Mouse (Mus musculus) hindbrain, embryonic 13.5 days (tissue): ENCODE data around the gene Ift22. TPM values are rescaled to one million over a fixed set of nuclear protein-coding genes. Genes with fewer than 3 reads are reported as not detected.

Experiments used
- ATAC-seq: fragments of 200-750 bp; cut with Nextera tagmentation; 2 replicates; pipeline ENCODE4 v1.8.0; 2017; ENCODE audit warnings: moderate TSS enrichment; ENCODE audit not compliant: low FRiP score
- H3K27ac ChIP-seq: fragments of 300-500 bp; sonication (generic); 2 replicates; pipeline ENCODE4 v1.5.1; 2015; ENCODE audit warnings: inconsistent platforms, mild to moderate bottlenecking, moderate library complexity
- H3K27me3 ChIP-seq: fragments of 300-500 bp; sonication (generic); 2 replicates; pipeline ENCODE4 v1.6.1; 2015; ENCODE audit warnings: mild to moderate bottlenecking, inconsistent platforms
- H3K36me3 ChIP-seq: fragments of 300-500 bp; sonication (generic); 2 replicates; pipeline ENCODE4 v1.6.1; 2015; ENCODE audit warnings: mild to moderate bottlenecking, inconsistent platforms
- H3K4me1 ChIP-seq: fragments of 300-500 bp; sonication (generic); replicated peaks from 2 replicates; pipeline ENCODE4 v1.6.1; 2015; ENCODE audit warnings: inconsistent platforms
- H3K4me2 ChIP-seq: fragments of 300-500 bp; sonication (generic); 2 replicates; pipeline ENCODE4 v1.6.1; 2015; ENCODE audit warnings: inconsistent platforms, mild to moderate bottlenecking, moderate library complexity
- H3K4me3 ChIP-seq: fragments of 300-500 bp; sonication (generic); 2 replicates; pipeline ENCODE4 v1.5.1; 2015; ENCODE audit warnings: mild to moderate bottlenecking, inconsistent platforms
- H3K9ac ChIP-seq: fragments of 300-500 bp; sonication (generic); 2 replicates; pipeline ENCODE4 v1.6.1; 2015; ENCODE audit warnings: mild to moderate bottlenecking, inconsistent platforms
- H3K9me3 ChIP-seq: fragments of 300-500 bp; sonication (generic); 2 replicates; pipeline ENCODE4 v1.6.1; 2016; ENCODE audit warnings: inconsistent platforms
- WGBS: fragments of 180-500 bp; shearing (Covaris S2); methylation state at CpG from one replicate; pipeline ENCODE4 v1.1.7; 2015; 5-methylcytosine and 5-hydroxymethylcytosine counted together
- polyA plus RNA-seq: library from polyadenylated mRNA; unstranded; fragments of >200 nt; fragmentation: Nextera tagmentation; extraction: Ambion mirVana; gene quantifications from 2 replicates; pipeline ENCODE4 v1.2.1, GENCODE M21; 2015

Ift22 gene
- polyA plus RNA-seq, 1 experiment from 2014 or later, result 125 TPM

DNA sequence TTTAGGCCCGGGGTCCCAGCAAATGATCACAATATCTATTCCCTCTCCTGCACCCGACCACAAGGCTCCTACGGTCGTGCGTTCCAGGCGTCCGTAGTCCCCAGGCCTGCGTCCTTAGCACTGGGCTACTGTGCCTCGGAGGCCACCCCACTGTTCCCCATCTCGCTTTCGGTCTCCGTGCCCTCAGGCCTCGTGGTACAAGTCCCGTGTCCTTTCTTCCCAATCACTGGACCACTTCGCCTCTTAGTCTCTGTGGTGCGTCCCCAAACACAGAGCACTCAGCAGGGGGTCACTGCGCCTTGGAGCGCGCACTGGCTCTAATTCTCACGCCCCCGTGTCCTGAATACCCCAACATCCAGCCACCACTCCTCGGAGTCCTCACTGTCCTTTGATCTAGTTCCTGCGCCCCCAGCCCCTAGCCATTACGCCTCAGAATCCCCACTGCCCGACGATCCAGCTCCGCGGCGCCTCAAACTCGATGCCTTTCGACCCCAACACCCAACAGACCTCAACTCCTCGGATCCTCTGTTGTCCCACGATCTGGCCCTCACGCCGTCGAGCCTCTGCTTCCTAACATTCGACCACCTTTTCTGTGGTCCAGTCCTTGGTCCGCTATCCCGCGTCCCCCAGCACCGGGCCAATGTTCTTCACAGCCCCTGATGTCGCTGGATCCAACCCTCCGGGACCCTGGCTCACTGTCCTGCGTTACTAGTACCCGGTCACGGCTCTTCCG lies 25.7 kb upstream of the Ift22 start:
- peak; percentile 43; the same call in 1 of the 2 replicates for ATAC-seq
- Histone ChIP-seq H3K27ac (0 out of 2 replicates have a peak overlapping the region, but pooled peaks have one; percentile 52), H3K36me3 (no peaks in the 10 kb centered on the region), H3K4me2 (peak overlapping the region; percentile 83), H3K27me3 (peaks cover 42% of the 10 kb centered on the region), H3K9ac (peak overlapping the region; percentile 76), H3K4me1 (peaks cover 17% of the 10 kb centered on the region), H3K4me3 (peak overlapping the region; percentile 56), H3K9me3 (no peaks in the 10 kb centered on the region)
- WGBS, result under 1% methylated on average over 47 of the region's 47 CpGs

DNA sequence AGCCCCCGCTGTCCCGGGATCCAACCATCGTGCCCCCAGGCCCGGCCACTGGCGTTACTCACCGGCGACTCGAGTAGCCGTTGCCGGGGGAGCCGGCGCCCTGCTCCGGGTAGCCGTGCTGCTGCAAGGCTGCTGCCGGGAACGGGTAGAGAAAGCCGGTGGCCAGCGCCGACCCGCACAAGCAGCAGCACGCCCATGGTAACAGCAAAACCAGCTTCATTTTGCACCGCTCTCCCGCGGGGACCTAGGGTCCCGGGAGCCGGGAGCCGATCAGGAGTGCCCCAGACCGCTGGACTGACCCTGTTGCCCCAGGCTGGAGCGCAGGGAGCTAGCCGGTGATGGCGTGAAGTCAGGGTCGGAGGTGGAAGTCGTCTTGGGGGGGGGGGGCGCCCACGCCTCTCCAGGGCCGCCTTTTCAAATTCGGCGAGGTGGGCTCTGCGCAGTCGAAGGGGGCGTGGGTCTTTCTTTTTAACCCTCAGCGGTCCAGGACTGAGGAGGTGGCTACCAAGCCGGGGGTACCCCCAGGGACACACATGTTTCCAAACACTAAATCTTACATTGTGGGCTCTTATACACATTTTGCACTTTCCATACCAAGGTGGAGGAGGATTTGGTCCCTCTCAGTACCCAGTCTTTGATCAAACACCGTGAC lies 25.0 kb upstream of the Ift22 start, which contains the start of gene Col26a1:
Col26a1 (minus strand) TSS at position 422 of the 652 bp plus-strand sequence.
- H3K4me2 ChIP-seq, result peak within 1 kb of the TSS; percentile 83
- H3K27me3 ChIP-seq, result peaks cover 42% of the 10 kb centered on the region
- 1% methylated on average over 39 of the region's 44 CpGs for WGBS
- peak within 1 kb of the TSS; percentile 56 for H3K4me3 ChIP-seq
- H3K4me1 ChIP-seq, result peaks cover 17% of the 10 kb centered on the region
- no peaks in the 10 kb centered on the region for H3K9me3 ChIP-seq
- ATAC-seq, result peak; percentile 40; the same call in 1 of the 2 replicates
- no peaks in the 10 kb centered on the region for H3K36me3 ChIP-seq
- peak within 1 kb of the TSS; percentile 52 for H3K27ac ChIP-seq
- peak within 1 kb of the TSS; percentile 76 for H3K9ac ChIP-seq

DNA sequence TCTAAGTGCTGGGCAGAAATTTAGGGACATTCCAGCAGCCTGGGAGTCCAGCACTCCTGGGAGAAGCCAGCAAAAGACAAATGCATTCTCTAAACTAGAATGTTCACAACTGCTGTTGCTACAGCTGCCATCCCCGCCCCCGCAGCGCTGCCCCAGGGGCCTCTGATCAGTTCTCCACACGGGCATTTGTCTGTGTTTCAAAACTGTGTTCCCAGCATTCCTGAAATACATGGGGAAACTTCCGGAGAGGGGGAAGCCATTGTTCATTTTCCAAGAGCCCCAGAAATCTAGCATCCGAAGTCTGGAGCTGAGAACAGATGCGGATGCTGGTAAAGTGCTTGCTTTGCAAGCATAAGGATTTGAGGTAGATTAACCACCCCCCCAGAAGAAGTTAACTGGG lies 21.0 kb upstream of the Ift22 start:
- no peak overlapping the region for H3K27ac ChIP-seq
- no peaks in the 10 kb centered on the region for H3K36me3 ChIP-seq
- H3K27me3 ChIP-seq, result peaks cover 34% of the 10 kb centered on the region
- WGBS, result 33% methylated on average over 7 of the region's 7 CpGs
- no peak overlapping the region for H3K4me3 ChIP-seq
- H3K9me3 ChIP-seq, result no peaks in the 10 kb centered on the region
- H3K4me1 ChIP-seq, result peaks cover 11% of the 10 kb centered on the region
- no peak for ATAC-seq
- H3K9ac ChIP-seq, result no peak overlapping the region
- no peak overlapping the region for H3K4me2 ChIP-seq

DNA sequence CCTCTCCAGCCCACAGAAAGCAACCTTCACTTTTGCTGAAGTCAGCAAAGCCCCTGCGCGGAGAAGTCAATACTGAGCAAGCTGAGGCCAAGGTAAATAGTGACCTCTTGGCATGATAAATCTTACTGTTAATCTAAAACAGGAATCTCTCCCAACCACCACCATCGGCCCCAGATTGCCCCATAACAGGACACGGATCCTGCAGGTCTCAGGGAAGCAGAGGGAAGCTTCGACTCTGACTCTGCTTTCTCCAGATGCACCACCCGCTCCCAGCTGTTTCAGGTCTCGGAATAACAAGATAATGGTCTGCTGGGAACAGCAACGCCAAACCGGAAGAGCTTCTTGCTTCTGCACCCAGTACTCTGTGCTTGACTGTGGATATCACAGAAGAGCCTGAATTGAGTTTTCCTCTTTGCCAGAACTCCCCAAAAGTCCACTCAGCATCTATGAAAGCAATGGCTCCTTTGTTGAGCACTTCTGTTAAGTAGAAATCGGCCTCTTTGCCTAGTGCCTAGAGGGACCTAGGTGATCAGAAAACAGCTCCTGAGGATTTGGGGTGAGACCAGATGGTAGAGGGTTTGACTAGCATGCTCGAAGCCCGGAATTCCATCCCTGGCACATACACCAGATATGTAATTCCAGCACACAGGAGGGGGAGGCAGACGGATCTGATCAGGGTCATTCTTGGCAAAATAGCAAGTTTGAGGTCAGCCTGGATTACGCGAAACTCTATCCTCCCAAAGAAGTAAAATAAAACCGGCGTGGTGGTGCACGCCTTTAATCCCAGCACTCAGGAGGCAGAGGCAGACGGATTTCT lies 19.2 kb upstream of the Ift22 start:
- ATAC-seq, result no peak
- 67% methylated on average over 19 of the region's 19 CpGs for whole genome bisulfite sequencing
- H3K9ac ChIP-seq, result no peak overlapping the region
- 0 out of 2 replicates have a peak, but pooled peaks cover 3% of the 10 kb centered on the region for H3K4me1 ChIP-seq
- peak overlapping the region; percentile 55; the same call in 1 of the 2 replicates for H3K27ac ChIP-seq
- H3K4me2 ChIP-seq, result no peak overlapping the region
- H3K9me3 ChIP-seq, result no peaks in the 10 kb centered on the region
- no peaks in the 10 kb centered on the region for H3K36me3 ChIP-seq
- H3K4me3 ChIP-seq, result no peak overlapping the region
- H3K27me3 ChIP-seq, result peaks cover 16% of the 10 kb centered on the region

DNA sequence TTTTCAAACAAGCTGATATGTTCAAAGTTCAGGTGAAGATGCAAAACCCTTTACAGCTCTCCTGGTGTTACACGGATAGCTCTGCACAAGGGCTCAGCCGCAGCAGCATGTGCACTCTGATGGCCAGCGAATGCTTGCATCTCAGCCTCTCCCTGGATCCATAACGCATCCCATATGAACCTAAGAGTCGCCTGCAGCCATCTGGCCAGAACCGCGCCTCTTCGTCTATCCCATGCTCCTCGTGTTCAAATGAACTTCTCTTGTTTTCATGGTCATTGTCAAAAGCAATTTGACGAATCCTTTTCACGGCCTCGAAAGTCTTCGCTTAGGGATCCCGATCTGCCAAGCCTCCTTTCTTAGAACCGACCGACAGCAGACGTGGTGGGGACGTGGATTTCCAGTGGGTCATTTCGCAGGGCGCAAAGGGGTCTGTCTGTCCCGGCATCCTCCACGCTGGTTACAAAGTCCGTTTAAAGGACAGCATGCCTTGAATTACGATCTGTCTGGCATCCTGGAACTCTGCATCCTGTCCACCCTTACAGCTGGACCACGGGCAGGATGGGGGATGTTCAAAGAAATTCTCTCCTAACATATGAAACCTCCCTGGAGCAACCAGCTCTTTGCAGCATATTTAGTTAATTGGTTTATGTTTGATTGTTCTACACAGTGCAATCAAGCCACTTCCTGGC lies 13.0 kb upstream of the Ift22 start:
- Histone ChIP-seq H3K4me3 (no peak overlapping the region), H3K27ac (no peak overlapping the region), H3K36me3 (no peaks in the 10 kb centered on the region), H3K9ac (no peak overlapping the region), H3K27me3 (no peaks in the 10 kb centered on the region), H3K9me3 (no peaks in the 10 kb centered on the region), H3K4me2 (no peak overlapping the region), H3K4me1 (no peaks in the 10 kb centered on the region)
- WGBS, result 70% methylated on average over 25 of the region's 25 CpGs
- ATAC-seq, result no peak

DNA sequence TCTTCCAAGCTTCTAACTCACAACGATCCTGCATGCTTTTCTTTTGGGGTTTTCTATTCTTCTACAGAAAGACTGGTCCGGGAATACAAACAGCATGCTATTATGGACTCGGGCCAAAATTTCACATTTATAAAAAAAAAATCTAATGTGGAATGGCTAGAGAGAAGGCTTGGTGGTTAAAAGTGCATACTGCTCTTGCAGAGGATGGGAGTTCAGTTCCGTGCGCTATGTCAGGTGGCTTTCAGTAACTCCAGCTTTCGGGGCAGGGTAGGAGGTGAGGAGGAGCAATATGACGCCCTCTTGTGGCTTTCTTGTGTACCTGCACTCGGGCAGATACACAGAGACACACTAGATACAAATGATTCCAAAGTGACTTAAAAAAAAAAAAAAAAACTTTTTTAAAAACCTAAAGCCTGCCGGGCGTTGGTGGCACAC lies 12.4 kb upstream of the Ift22 start:
- Histone ChIP-seq H3K9ac (no peak overlapping the region), H3K4me3 (no peak overlapping the region), H3K36me3 (no peaks in the 10 kb centered on the region), H3K4me2 (no peak overlapping the region), H3K27ac (no peak overlapping the region), H3K9me3 (no peaks in the 10 kb centered on the region), H3K4me1 (no peaks in the 10 kb centered on the region), H3K27me3 (no peaks in the 10 kb centered on the region)
- no peak for ATAC-seq
- 65% methylated on average over 10 of the region's 10 CpGs for WGBS

DNA sequence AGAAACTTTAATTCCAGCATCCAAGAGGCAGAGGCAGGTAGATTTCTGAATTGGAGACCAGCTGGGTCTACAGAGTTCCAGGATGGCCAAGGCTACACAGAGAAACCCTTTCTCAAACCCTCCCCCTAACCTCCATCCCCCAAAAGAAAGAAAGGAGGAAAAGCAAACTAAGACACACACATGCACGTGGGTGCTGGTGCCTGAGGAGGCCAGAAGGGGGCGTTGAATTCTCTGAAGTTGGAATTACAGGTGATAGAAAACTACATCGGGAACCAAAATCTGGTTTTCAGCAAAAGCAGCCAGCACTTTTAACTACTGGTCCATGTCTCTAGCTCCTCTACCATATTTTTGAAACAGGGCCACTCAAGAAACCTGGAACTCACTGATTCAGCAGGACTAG lies 3.3 kb upstream of the Ift22 start:
- Histone ChIP-seq H3K36me3 (no peaks in the 10 kb centered on the region), H3K27me3 (no peaks in the 10 kb centered on the region), H3K4me1 (peaks cover 17% of the 10 kb centered on the region), H3K9me3 (no peaks in the 10 kb centered on the region), H3K9ac (no peak overlapping the region), H3K4me2 (no peak overlapping the region), H3K27ac (no peak overlapping the region), H3K4me3 (no peak overlapping the region)
- ATAC-seq, result no peak
- 68% methylated on average over 3 of the region's 3 CpGs for WGBS

DNA sequence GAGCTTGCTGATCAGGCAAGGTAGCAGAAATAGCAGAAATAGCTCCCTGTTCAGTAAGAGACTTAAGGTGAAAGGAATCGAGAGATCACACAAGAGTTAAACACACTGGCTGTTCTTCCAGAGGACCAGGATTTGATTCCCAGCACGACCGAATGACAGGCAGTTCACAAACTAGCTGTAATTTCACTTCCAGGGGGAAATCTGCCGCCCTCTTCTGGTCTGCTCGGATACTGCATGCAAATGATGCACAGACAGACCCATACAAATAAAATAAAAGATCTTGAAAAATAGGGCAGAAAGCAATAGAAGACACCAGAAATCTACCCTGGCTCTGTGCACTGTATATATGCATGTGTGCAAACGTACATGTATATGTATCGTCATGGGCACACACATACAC lies 2.3 kb upstream of the Ift22 start:
- Histone ChIP-seq H3K9ac (no peak overlapping the region), H3K9me3 (no peaks in the 10 kb centered on the region), H3K27me3 (no peaks in the 10 kb centered on the region), H3K4me3 (no peak overlapping the region), H3K4me1 (peaks cover 21% of the 10 kb centered on the region), H3K36me3 (0 out of 2 replicates have a peak, but pooled peaks cover 3% of the 10 kb centered on the region), H3K27ac (no peak overlapping the region), H3K4me2 (no peak overlapping the region)
- ATAC-seq, result no peak
- 56% methylated on average over 7 of the region's 7 CpGs for WGBS

DNA sequence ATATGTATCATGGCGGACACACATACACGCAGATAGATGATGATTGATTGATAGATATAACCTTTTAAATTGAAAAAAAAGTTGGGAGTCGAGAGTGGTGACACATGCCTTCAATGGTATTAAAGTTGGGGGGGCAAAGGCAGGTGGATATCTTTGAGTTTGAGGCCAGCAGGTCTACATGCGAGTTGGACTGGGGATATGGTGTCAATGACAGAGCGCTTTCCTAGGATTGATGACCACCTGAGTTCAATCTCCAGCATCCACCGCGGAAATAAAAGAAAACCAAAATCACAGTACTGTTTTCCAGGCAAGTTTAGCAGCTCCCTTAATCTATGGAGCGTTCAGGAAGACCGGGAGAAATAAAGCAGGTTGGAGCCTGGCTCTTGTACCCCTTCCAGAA lies 363 bp upstream of the Ift22 start:
- H3K4me1 ChIP-seq, result peaks cover 21% of the 10 kb centered on the region
- no peaks in the 10 kb centered on the region for H3K9me3 ChIP-seq
- 44% methylated on average over 9 of the region's 9 CpGs for WGBS
- peak overlapping the region; percentile 74 for H3K27ac ChIP-seq
- peaks cover 22% of the 10 kb centered on the region for H3K36me3 ChIP-seq
- no peaks in the 10 kb centered on the region for H3K27me3 ChIP-seq
- peak; percentile 58 for ATAC-seq
- H3K9ac ChIP-seq, result peak overlapping the region; percentile 62; the same call in 1 of the 2 replicates
- H3K4me2 ChIP-seq, result peak overlapping the region; percentile 72
- H3K4me3 ChIP-seq, result peak overlapping the region; percentile 64

DNA sequence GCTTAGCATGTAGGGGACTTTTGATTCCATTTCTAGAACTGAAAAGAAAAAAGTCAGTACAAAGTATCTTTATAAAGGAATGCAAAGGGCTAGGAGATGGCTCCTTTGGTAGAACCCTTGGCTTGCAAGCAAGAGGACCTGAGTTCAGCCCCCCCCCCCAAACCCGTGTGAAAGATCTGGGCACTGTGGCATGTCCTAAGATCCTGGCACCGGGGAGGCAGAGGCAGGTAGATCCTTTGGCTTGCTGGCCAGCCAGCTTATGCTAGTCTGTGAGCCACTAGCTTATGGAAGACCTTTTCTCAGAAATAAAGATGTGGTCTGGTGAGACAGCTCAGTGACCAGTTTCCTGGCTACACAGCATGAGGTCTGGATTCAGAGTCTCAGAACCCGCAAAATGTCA lies 6.2 kb downstream of the Ift22 start:
- Histone ChIP-seq H3K9me3 (no peaks in the 10 kb centered on the region), H3K4me3 (no peak overlapping the region), H3K4me1 (peaks cover 7% of the 10 kb centered on the region), H3K27ac (no peak overlapping the region), H3K36me3 (peaks cover 39% of the 10 kb centered on the region), H3K4me2 (no peak overlapping the region), H3K27me3 (no peaks in the 10 kb centered on the region), H3K9ac (no peak overlapping the region)
- WGBS, result 82% methylated on average over 3 of the region's 3 CpGs
- no peak for ATAC-seq

DNA sequence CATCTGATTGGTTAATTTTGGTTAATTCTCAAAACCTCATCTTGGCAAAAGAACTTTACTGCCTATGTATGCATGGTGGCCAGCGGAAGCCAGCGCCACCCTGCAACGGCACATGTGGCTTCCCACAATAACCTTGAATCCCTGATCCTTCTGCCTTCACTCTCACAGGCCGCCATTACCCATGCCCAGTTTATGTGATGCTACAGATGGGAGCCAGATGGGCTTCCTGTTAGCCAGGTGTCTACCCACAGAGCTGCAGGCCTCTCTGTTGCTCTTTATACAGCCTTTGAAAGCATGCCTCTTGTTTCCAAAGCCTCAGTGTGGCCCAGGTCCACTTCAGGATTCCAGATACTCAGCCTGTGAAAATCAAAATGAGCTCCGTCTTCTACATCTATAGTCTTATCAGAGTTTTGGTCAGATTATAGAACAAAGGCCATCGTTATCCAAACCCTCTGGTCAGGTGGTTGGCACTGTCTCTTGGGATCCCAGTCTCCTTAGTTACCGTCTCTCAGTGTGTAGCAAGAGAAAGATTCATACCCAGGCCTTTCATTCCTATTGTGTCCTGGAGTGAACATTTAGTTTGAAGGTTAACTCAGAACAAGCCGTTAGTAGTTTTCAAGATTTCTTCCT lies 9.8 kb downstream of the Ift22 start:
- Histone ChIP-seq H3K4me3 (no peak overlapping the region), H3K27ac (no peak overlapping the region), H3K36me3 (peaks cover 16% of the 10 kb centered on the region), H3K4me1 (peaks cover 7% of the 10 kb centered on the region), H3K9ac (no peak overlapping the region), H3K4me2 (no peak overlapping the region), H3K9me3 (no peaks in the 10 kb centered on the region), H3K27me3 (no peaks in the 10 kb centered on the region)
- ATAC-seq, result no peak
- WGBS, result 95% methylated on average over 8 of the region's 8 CpGs
